Comparison of ENCODE assay signal across 23 mouse cellular contexts in the genomic region with DNA sequence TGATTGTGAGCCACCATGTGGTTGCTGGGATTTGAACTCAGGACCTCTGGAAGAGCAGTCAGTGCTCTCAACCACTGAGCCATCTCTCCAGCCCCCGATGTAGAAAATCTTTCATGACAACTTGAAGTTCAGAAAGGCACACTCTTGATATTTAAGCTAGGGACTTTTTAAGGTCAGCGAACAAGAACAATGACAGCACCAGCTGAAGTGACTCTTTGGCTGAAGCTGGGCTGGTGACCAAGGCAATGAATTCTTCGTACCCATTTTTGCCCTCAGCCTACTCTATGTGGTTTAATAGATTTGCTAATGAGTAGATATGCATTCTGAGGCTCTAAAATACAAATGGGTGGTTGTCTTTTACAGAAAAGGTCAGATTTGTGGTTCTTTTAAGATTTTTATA.
"Had no signal": no experiment of that assay in that cellular context is flagged by ENCODE, and none has a peak within 500 bp of the region (broad histone marks: within the 10 kb centered on the region; RNA-seq: fewer than 3 reads in every experiment).

No protein-coding gene starts in this region.

- H3K27ac ChIP-seq: gastrocnemius, adult 2 months; heart, embryonic 10.5 days; hindbrain, embryonic 10.5 days; hindbrain, embryonic 13.5 days; hindbrain, embryonic 15.5 days; intestine, embryonic 15.5 days; kidney, postnatal 0 days; limb, embryonic 13.5 days; limb, embryonic 15.5 days had no signal

- H3K9me3 ChIP-seq: heart, embryonic 12.5 days; hindbrain, embryonic 10.5 days; hindbrain, embryonic 13.5 days; hindbrain, embryonic 15.5 days; intestine, embryonic 15.5 days; limb, embryonic 13.5 days; limb, embryonic 15.5 days had no signal

- H3K4me2 ChIP-seq: heart, embryonic 12.5 days; hindbrain, embryonic 13.5 days; hindbrain, embryonic 15.5 days; intestine, embryonic 15.5 days; limb, embryonic 13.5 days; limb, embryonic 15.5 days had no signal

- H3K27me3 ChIP-seq: hindbrain, embryonic 13.5 days; hindbrain, embryonic 15.5 days; intestine, embryonic 15.5 days; limb, embryonic 13.5 days; limb, embryonic 15.5 days had no signal

- DNase-seq: gastrocnemius, adult 2 months; gastrocnemius, postnatal 10 days; gastrocnemius, postnatal 25 days; heart, adult 18-20 months; heart, postnatal 10 days; heart, postnatal 4 days; kidney, adult 18-20 months; kidney, adult 8-10 months; kidney, postnatal 14 days; layer of hippocampus, adult 9-11 months; layer of hippocampus, postnatal 36 days; left cerebral cortex, postnatal 4 days had no signal

- H3K36me3 ChIP-seq: heart, embryonic 10.5 days; heart, embryonic 12.5 days; hindbrain, embryonic 10.5 days; hindbrain, embryonic 13.5 days; hindbrain, embryonic 15.5 days; intestine, embryonic 15.5 days; limb, embryonic 13.5 days; limb, embryonic 15.5 days had no signal

- H3K4me3 ChIP-seq: gastrocnemius, adult 2 months; heart, embryonic 10.5 days; heart, embryonic 12.5 days; hindbrain, embryonic 10.5 days; hindbrain, embryonic 13.5 days; hindbrain, embryonic 15.5 days; intestine, embryonic 15.5 days; limb, embryonic 13.5 days; limb, embryonic 15.5 days had no signal

- H3K4me1 ChIP-seq: heart, embryonic 10.5 days; hindbrain, embryonic 10.5 days; hindbrain, embryonic 13.5 days; hindbrain, embryonic 15.5 days; intestine, embryonic 15.5 days; limb, embryonic 15.5 days had no signal

- H3K9ac ChIP-seq: heart, embryonic 12.5 days; hindbrain, embryonic 13.5 days; hindbrain, embryonic 15.5 days; intestine, embryonic 15.5 days; limb, embryonic 13.5 days; limb, embryonic 15.5 days had no signal

- ATAC-seq: inflammation-experienced regulatory T-cells, adult 6 months; intestine, embryonic 15.5 days; intestine, postnatal 0 days had no signal
